Mouse (Mus musculus) myocyte (in vitro differentiated cells): ENCODE data around the gene Ccser1. TPM values are rescaled to one million over a fixed set of nuclear protein-coding genes. Genes with fewer than 3 reads are reported as not detected.

Source experiments
- H3K27me3 ChIP-seq: one replicate; pipeline ENCODE4 v1.6.1; 2011; ENCODE audit not compliant: control insufficient read depth, insufficient read depth, insufficient read length
- H3K36me3 ChIP-seq: one replicate; pipeline ENCODE4 v1.6.1; 2011; ENCODE audit not compliant: control insufficient read depth, insufficient read depth
- H3K4me2 ChIP-seq: one replicate; pipeline ENCODE4 v1.6.1; 2011; ENCODE audit warnings: low read depth, control low read depth
- H3K4me3 ChIP-seq: one replicate; pipeline ENCODE4 v1.5.1; 2011; ENCODE audit warnings: mild to moderate bottlenecking, control low read depth, moderate library complexity
- H3K79me2 ChIP-seq: one replicate; pipeline ENCODE4 v1.6.1; 2011; ENCODE audit not compliant: control insufficient read depth, insufficient read depth
- H3ac ChIP-seq: one replicate; pipeline ENCODE4 v1.6.1; 2011; ENCODE audit not compliant: control insufficient read depth, insufficient read length
- CEBPB ChIP-seq: IDR thresholded peaks from 2 replicates; pipeline ENCODE4 v1.6.1; 2011; ENCODE audit warnings: mild to moderate bottlenecking, moderate library complexity; ENCODE audit not compliant: poor library complexity, insufficient read depth, severe bottlenecking
- E2F4 ChIP-seq: IDR thresholded peaks from one replicate; pipeline ENCODE4 v1.6.1; 2011; ENCODE audit warnings: mild to moderate bottlenecking, control low read depth, moderate library complexity; ENCODE audit not compliant: insufficient read depth
- MAX ChIP-seq: IDR thresholded peaks from one replicate; pipeline ENCODE4 v1.6.1; 2011; ENCODE audit warnings: low read depth, mild to moderate bottlenecking, control low read depth
- MYOD1 ChIP-seq, 3 experiments: IDR thresholded peaks; one replicate each; pipeline ENCODE4 v1.6.1; 2011; ENCODE audit warnings: control low read depth in 2 of 3, low read depth in 2 of 3, mild to moderate bottlenecking in 2 of 3, moderate library complexity in 1 of 3; ENCODE audit not compliant: insufficient read length in 2 of 3, control insufficient read depth in 1 of 3
- MYOG ChIP-seq, 3 experiments: IDR thresholded peaks; one replicate each; pipeline ENCODE4 v1.6.1; 2011; ENCODE audit warnings: control low read depth in 2 of 3, low read depth in 2 of 3, mild to moderate bottlenecking in 2 of 3; ENCODE audit not compliant: insufficient read length in 2 of 3, control insufficient read depth in 1 of 3, insufficient read depth in 1 of 3
- POLR2A ChIP-seq: IDR thresholded peaks from one replicate; pipeline ENCODE4 v1.6.1; 2011; ENCODE audit warnings: low read depth, mild to moderate bottlenecking, control low read depth, moderate library complexity; ENCODE audit not compliant: insufficient read length
- POLR2AphosphoS2 ChIP-seq: IDR thresholded peaks from one replicate; pipeline ENCODE4 v1.6.1; 2011; ENCODE audit warnings: low read depth, control low read depth; ENCODE audit not compliant: insufficient read length
- REST ChIP-seq: IDR thresholded peaks from one replicate; pipeline ENCODE4 v1.6.1; 2011; ENCODE audit warnings: mild to moderate bottlenecking, control low read depth, moderate library complexity; ENCODE audit not compliant: insufficient read depth, insufficient read length
- SRF ChIP-seq: IDR thresholded peaks from one replicate; pipeline ENCODE4 v1.6.1; 2011; ENCODE audit warnings: low read depth; ENCODE audit not compliant: control insufficient read depth, insufficient read length
- TCF12 ChIP-seq: IDR thresholded peaks from one replicate; pipeline ENCODE4 v1.6.1; 2011; ENCODE audit warnings: mild to moderate bottlenecking, control low read depth; ENCODE audit not compliant: poor library complexity, insufficient read depth, severe bottlenecking
- TCF3 ChIP-seq: IDR thresholded peaks from one replicate; pipeline ENCODE4 v1.6.1; 2011; ENCODE audit warnings: low read depth, control low read depth; ENCODE audit not compliant: insufficient read length
- USF1 ChIP-seq: IDR thresholded peaks from one replicate; pipeline ENCODE4 v1.6.1; 2011; ENCODE audit warnings: low read depth, mild to moderate bottlenecking, control low read depth, moderate library complexity
- polyA plus RNA-seq: library from polyadenylated mRNA; unstranded; fragments of >200 nt; fragmentation: generic; extraction: Trizol; gene quantifications from one replicate; pipeline ENCODE4 v1.2.1, GENCODE M21; 2012; ENCODE audit warnings: missing spikeins

Gene Ccser1
- polyA plus RNA-seq, 1 experiment: 0.52 TPM

DNA sequence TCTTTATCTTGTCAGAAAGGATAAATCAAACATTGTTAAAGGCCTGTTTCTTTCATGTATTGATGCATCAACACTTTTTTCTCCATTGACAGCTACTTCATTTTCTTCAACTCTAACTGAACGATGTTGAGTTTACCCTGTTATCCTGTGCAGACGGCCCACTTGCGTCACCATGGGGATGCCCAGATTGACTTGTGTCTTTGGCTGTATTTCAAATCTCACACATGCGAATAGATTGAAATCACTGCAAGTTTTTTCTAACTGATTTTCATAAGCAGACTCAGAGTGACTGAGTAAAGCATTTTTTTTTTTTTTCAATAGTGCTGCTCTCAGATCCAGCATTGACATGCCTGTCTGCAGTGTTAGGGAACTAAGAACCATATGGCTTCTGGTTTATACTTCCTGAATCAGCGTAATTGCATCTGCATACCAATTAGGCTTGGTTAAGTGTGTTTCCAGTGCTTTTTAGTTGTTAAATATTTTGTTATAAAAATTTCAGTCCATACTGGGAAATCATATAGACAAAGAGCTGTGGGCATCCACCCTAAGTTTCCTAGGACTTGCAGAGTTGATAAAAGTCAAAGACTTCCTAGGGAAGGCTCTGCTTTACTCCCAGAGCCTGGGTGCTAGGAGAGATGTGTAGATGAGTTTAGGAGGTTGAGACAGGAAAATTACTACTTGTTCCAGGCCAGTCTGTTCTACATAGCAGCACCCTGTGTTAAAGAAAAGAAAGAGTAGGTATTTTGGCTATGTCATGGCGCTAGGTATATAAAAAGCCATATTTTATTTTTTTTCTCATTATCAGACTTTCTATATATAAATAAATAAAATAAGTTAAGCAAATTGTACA lies 116.3 kb downstream of the Ccser1 start:
- Histone ChIP-seq H3ac (no peak overlapping the region), H3K79me2 (no peaks in the 10 kb centered on the region), H3K4me3 (no peak overlapping the region), H3K4me2 (no peak overlapping the region), H3K36me3 (no peaks in the 10 kb centered on the region), H3K27me3 (no peaks in the 10 kb centered on the region)
- no peak for TF ChIP-seq MAX
- no peak for TF ChIP-seq REST
- TF ChIP-seq MYOD1 (IDR thresholded peaks at IDR 0.05; ENCODE audit: control insufficient read depth in 1 of 3, insufficient read length in 2 of 3, low read depth in 2 of 3): no peak
- TF ChIP-seq POLR2AphosphoS2: no peak
- no peak for TF ChIP-seq TCF12
- TF ChIP-seq E2F4: no peak
- TF ChIP-seq POLR2A: no peak
- no peak for TF ChIP-seq MYOG (IDR thresholded peaks at IDR 0.05; ENCODE audit: control insufficient read depth in 1 of 3, insufficient read depth in 1 of 3, insufficient read length in 2 of 3, low read depth in 2 of 3)
- no peak for TF ChIP-seq USF1
- TF ChIP-seq SRF: no peak
- TF ChIP-seq TCF3: no peak
- no peak for TF ChIP-seq CEBPB

DNA sequence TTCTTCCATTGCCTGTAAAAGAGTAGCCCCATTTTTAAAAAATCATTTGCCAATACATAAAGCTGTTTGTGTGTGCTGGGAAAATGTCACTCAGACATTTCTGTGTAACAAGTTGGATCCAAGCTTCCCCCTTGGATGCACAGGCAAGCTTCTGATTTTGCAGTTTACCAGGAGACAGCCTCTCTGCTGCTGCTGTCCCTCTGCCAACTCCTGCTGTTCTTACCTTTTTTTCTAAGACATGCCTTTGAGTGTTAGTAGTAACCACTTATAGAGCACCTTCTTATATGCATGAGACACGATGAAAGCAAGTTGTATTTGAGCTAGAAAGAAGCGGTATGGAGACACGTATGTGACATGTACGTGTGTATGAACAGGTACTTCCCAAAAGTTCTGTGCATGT lies 120.3 kb downstream of the Ccser1 start:
- H3K4me3 ChIP-seq: no peak overlapping the region
- no peak overlapping the region for H3K4me2 ChIP-seq
- no peaks in the 10 kb centered on the region for H3K27me3 ChIP-seq
- TF ChIP-seq REST (no peak), TCF12 (no peak), SRF (no peak), USF1 (no peak), E2F4 (no peak)
- H3K79me2 ChIP-seq: no peaks in the 10 kb centered on the region
- H3K36me3 ChIP-seq: no peaks in the 10 kb centered on the region
- no peak overlapping the region for H3ac ChIP-seq

DNA sequence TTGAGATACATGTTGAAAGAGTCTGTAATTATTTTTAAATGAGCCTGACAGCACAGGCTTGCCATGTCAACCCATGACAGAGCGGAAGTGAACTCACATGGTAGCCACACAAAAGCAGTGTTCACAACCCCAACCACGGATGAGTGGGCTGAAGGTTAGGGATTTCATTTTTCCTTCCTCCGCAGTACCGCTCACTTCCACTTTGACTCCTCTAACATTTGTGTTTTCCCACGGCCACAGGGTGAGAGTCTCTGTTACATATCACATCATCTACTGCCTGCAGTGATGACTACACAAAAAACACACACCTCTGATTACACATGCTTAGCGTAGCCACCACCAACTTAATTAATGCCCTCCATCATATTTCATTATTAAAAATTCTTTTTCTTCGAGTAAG lies 120.9 kb downstream of the Ccser1 start:
- H3K4me2 ChIP-seq: no peak overlapping the region
- no peaks in the 10 kb centered on the region for H3K79me2 ChIP-seq
- TF ChIP-seq SRF (no peak), MYOD1 (IDR thresholded peaks at IDR 0.05; ENCODE audit: control insufficient read depth in 1 of 3, insufficient read length in 2 of 3, low read depth in 2 of 3) (no peak), TCF12 (no peak), MAX (no peak), MYOG (IDR thresholded peaks at IDR 0.05; ENCODE audit: control insufficient read depth in 1 of 3, insufficient read depth in 1 of 3, insufficient read length in 2 of 3, low read depth in 2 of 3) (no peak), POLR2AphosphoS2 (no peak), POLR2A (no peak), E2F4 (no peak), USF1 (no peak), CEBPB (no peak), TCF3 (no peak), REST (no peak)
- H3K36me3 ChIP-seq: no peaks in the 10 kb centered on the region
- H3ac ChIP-seq: no peak overlapping the region
- H3K27me3 ChIP-seq: no peaks in the 10 kb centered on the region
- H3K4me3 ChIP-seq: no peak overlapping the region

DNA sequence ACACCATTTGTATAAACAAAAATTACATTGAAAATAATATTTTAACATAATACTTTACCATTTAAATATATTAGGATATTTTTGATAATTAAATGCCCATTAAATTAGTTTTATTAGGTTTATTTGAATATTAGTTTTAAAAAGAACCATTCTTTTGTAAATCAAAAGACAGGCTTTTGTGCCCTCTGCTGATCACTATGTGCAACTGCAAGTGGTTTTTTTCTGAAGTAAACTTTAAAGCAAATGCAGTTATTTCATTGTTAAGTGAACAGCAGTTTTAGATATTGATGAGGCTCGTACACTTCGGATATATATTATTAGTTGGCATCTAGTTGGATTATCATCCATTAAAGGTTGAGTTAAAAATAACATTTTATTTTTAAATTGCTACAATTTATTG lies 121.5 kb downstream of the Ccser1 start:
- no peak overlapping the region for H3K4me2 ChIP-seq
- no peaks in the 10 kb centered on the region for H3K36me3 ChIP-seq
- no peak overlapping the region for H3K4me3 ChIP-seq
- no peaks in the 10 kb centered on the region for H3K27me3 ChIP-seq
- no peak overlapping the region for H3ac ChIP-seq
- H3K79me2 ChIP-seq: no peaks in the 10 kb centered on the region
- TF ChIP-seq MYOD1 (IDR thresholded peaks at IDR 0.05; ENCODE audit: control insufficient read depth in 1 of 3, insufficient read length in 2 of 3, low read depth in 2 of 3) (no peak), SRF (no peak), POLR2AphosphoS2 (no peak), MYOG (IDR thresholded peaks at IDR 0.05; ENCODE audit: control insufficient read depth in 1 of 3, insufficient read depth in 1 of 3, insufficient read length in 2 of 3, low read depth in 2 of 3) (no peak), E2F4 (no peak)
